Mouse (Mus musculus) forebrain, embryonic 11.5 days (tissue): ENCODE measurements at regions not wholly inside any gene's neighbourhood (a gene's known extent, or its start where the extent isn't known, plus 50 kb on each side); places are given as distances from the start of the nearest gene placed in this dataset.
"Not testable (repeated sequence)": the region's sequence is repeated elsewhere in the genome, so short reads cannot be mapped to it uniquely, and the experiment has no call there.

ENCODE experiments used
- ATAC-seq: fragments of 200-750 bp; cut with Nextera tagmentation; replicated peaks from 2 replicates; pipeline ENCODE4 v1.8.0; 2017; ENCODE audit warnings: moderate TSS enrichment; ENCODE audit not compliant: low FRiP score
- DNase-seq: peaks from one replicate; pipeline ENCODE4 v3.0.0-alpha.2; 2017; ENCODE audit warnings: low spot score
- H3K27ac ChIP-seq: fragments of 300-500 bp; sonication (generic); 2 replicates; pipeline ENCODE4 v1.5.1; 2014; ENCODE audit warnings: low read depth, low read length
- H3K27me3 ChIP-seq: fragments of 300-500 bp; sonication (generic); 2 replicates; pipeline ENCODE4 v1.6.1; 2014; ENCODE audit warnings: mild to moderate bottlenecking, low read length, mixed read lengths; ENCODE audit not compliant: control insufficient read depth, insufficient read depth
- H3K36me3 ChIP-seq: fragments of 300-500 bp; sonication (generic); 2 replicates; pipeline ENCODE4 v1.6.1; 2014; ENCODE audit warnings: mild to moderate bottlenecking, low read length, moderate library complexity, mixed read lengths; ENCODE audit not compliant: control insufficient read depth, insufficient read depth
- H3K4me1 ChIP-seq: fragments of 300-500 bp; sonication (generic); replicated peaks from 2 replicates; pipeline ENCODE4 v1.6.1; 2014; ENCODE audit warnings: low read length, mixed read lengths; ENCODE audit not compliant: control insufficient read depth, insufficient read depth
- H3K4me2 ChIP-seq: fragments of 300-500 bp; sonication (generic); 2 replicates; pipeline ENCODE4 v1.6.1; 2014; ENCODE audit warnings: low read depth, mild to moderate bottlenecking, low read length, moderate library complexity, mixed read lengths; ENCODE audit not compliant: severe bottlenecking
- H3K4me3 ChIP-seq: fragments of 300-500 bp; sonication (generic); 2 replicates; pipeline ENCODE4 v1.5.1; 2014; ENCODE audit warnings: low read depth, low read length
- H3K9ac ChIP-seq: fragments of 300-500 bp; sonication (generic); 2 replicates; pipeline ENCODE4 v1.6.1; 2014; ENCODE audit warnings: low read length
- H3K9me3 ChIP-seq: fragments of 300-500 bp; sonication (generic); 2 replicates; pipeline ENCODE4 v1.6.1; 2016; ENCODE audit warnings: low read length, mixed read lengths; ENCODE audit not compliant: control insufficient read depth
- WGBS: fragments of 180-500 bp; shearing (Covaris S2); extraction: QIAGEN DNeasy Blood & Tissue Kit; methylation state at CpG from one replicate; pipeline ENCODE4 v1.1.7; 2014; 5-methylcytosine and 5-hydroxymethylcytosine counted together

- not testable (repeated sequence) for ATAC-seq, H3K9ac ChIP-seq, H3K27me3 ChIP-seq, H3K36me3 ChIP-seq, H3K4me2 ChIP-seq, H3K9me3 ChIP-seq, H3K4me1 ChIP-seq, H3K27ac ChIP-seq, H3K4me3 ChIP-seq
- DNase-seq = peak; percentile 29
- 74% methylated on average over 2 of the region's 2 CpGs for WGBS
Observed at GRCm38 (mm10) chr17:10150403-10150689, 169.3 kb downstream of the Qk start.

- Histone ChIP-seq H3K4me2 (no peak overlapping the region), H3K4me3 (no peak overlapping the region), H3K36me3 (no peaks in the 10 kb centered on the region), H3K27ac (no peak overlapping the region), H3K9me3 (no peaks in the 10 kb centered on the region; the same call in 1 of the 2 replicates), H3K4me1 (peaks cover 4% of the 10 kb centered on the region; the same call in 1 of the 2 replicates), H3K9ac (no peak overlapping the region), H3K27me3 (no peaks in the 10 kb centered on the region)
- ATAC-seq = no peak
- 74% methylated on average over 8 of the region's 8 CpGs for WGBS
- DNase-seq = peak; percentile 13
Observed at GRCm38 (mm10) chr17:10149682-10150402, 169.8 kb downstream of the Qk start.

GRCm38 (mm10) chr17:10147106-10147505, 172.5 kb downstream of the Qk start:
- DNase-seq (no peak), ATAC-seq (peak; percentile 67; the same call in 1 of the 2 replicates)
- Histone ChIP-seq H3K4me3 (no peak overlapping the region), H3K4me2 (no peak overlapping the region), H3K9ac (no peak overlapping the region), H3K27me3 (no peaks in the 10 kb centered on the region), H3K9me3 (no peaks in the 10 kb centered on the region; the same call in 1 of the 2 replicates), H3K27ac (no peak overlapping the region), H3K36me3 (no peaks in the 10 kb centered on the region), H3K4me1 (peaks cover 4% of the 10 kb centered on the region; the same call in 1 of the 2 replicates)
- 19% methylated on average over 8 of the region's 8 CpGs for WGBS

GRCm38 (mm10) chr17:10146576-10146975, 173.1 kb downstream of the Qk start:
- no peak overlapping the region for H3K27ac ChIP-seq
- peaks cover 4% of the 10 kb centered on the region; the same call in 1 of the 2 replicates for H3K4me1 ChIP-seq
- no peak overlapping the region for H3K4me2 ChIP-seq
- no peak overlapping the region for H3K4me3 ChIP-seq
- no peak overlapping the region for H3K9ac ChIP-seq
- ATAC-seq (no peak), DNase-seq (no peak)
- H3K9me3 ChIP-seq = no peaks in the 10 kb centered on the region; the same call in 1 of the 2 replicates
- 66% methylated on average over 3 of the region's 3 CpGs for WGBS
- no peaks in the 10 kb centered on the region for H3K36me3 ChIP-seq
- H3K27me3 ChIP-seq = no peaks in the 10 kb centered on the region

GRCm38 (mm10) chr17:10138847-10139246, 180.8 kb downstream of the Qk start:
- WGBS = 62% methylated on average over 3 of the region's 3 CpGs
- H3K9ac ChIP-seq = no peak overlapping the region
- H3K27me3 ChIP-seq = no peaks in the 10 kb centered on the region
- no peaks in the 10 kb centered on the region for H3K36me3 ChIP-seq
- no peak for DNase-seq
- ATAC-seq = no peak
- H3K4me3 ChIP-seq = no peak overlapping the region
- no peaks in the 10 kb centered on the region for H3K9me3 ChIP-seq
- H3K27ac ChIP-seq = no peak overlapping the region
- H3K4me2 ChIP-seq = no peak overlapping the region
- no peaks in the 10 kb centered on the region for H3K4me1 ChIP-seq

GRCm38 (mm10) chr17:10138374-10138773, 181.3 kb downstream of the Qk start:
- Histone ChIP-seq H3K9ac (no peak overlapping the region), H3K27ac (no peak overlapping the region), H3K4me3 (no peak overlapping the region), H3K9me3 (no peaks in the 10 kb centered on the region), H3K4me1 (no peaks in the 10 kb centered on the region), H3K36me3 (no peaks in the 10 kb centered on the region), H3K4me2 (no peak overlapping the region), H3K27me3 (no peaks in the 10 kb centered on the region)
- 82% methylated on average over 4 of the region's 4 CpGs for WGBS
- DNase-seq (no peak), ATAC-seq (no peak)

- Histone ChIP-seq H3K4me2 (no peak overlapping the region), H3K4me3 (no peak overlapping the region), H3K9me3 (no peaks in the 10 kb centered on the region), H3K9ac (no peak overlapping the region), H3K27me3 (no peaks in the 10 kb centered on the region), H3K36me3 (no peaks in the 10 kb centered on the region), H3K27ac (no peak overlapping the region), H3K4me1 (no peaks in the 10 kb centered on the region)
- 71% methylated on average over 2 of the region's 2 CpGs for WGBS
- no peak for ATAC-seq
- DNase-seq = no peak
Observed at GRCm38 (mm10) chr17:10135111-10135510, 184.5 kb downstream of the Qk start.

- no peaks in the 10 kb centered on the region for H3K4me1 ChIP-seq
- WGBS = 60% methylated on average over 8 of the region's 8 CpGs
- no peak overlapping the region for H3K27ac ChIP-seq
- no peaks in the 10 kb centered on the region for H3K36me3 ChIP-seq
- ATAC-seq (no peak), DNase-seq (no peak)
- no peaks in the 10 kb centered on the region for H3K9me3 ChIP-seq
- no peak overlapping the region for H3K4me3 ChIP-seq
- H3K9ac ChIP-seq = no peak overlapping the region
- H3K4me2 ChIP-seq = no peak overlapping the region
- no peaks in the 10 kb centered on the region for H3K27me3 ChIP-seq
Observed at GRCm38 (mm10) chr17:10128591-10128990, 191.1 kb downstream of the Qk start.

- Histone ChIP-seq H3K4me1 (no peaks in the 10 kb centered on the region), H3K27me3 (no peaks in the 10 kb centered on the region), H3K4me2 (no peak overlapping the region), H3K27ac (no peak overlapping the region), H3K9ac (no peak overlapping the region), H3K36me3 (no peaks in the 10 kb centered on the region), H3K9me3 (no peaks in the 10 kb centered on the region), H3K4me3 (no peak overlapping the region)
- DNase-seq = no peak
- WGBS = 84% methylated on average over 3 of the region's 3 CpGs
- no peak for ATAC-seq
Observed at GRCm38 (mm10) chr17:10122411-10122810, 197.2 kb downstream of the Qk start.
